Mouse (Mus musculus) gastrocnemius, postnatal 25 days (tissue): ENCODE results near the gene Unc5c. TPM values are rescaled to one million over a fixed set of nuclear protein-coding genes. Genes with fewer than 3 reads are reported as not detected.

Experiments
- DNase-seq: peaks from one replicate; pipeline ENCODE4 v3.0.0; 2022
- long read RNA-seq, 2 experiments: library from polyadenylated mRNA; stranded (forward); transcript quantifications; one replicate each; pipeline ENCODE4 v2.0.0; 2021
- total RNA-seq, 2 experiments: library from RNA; stranded (reverse); gene quantifications; 1 replicate in 1 of 2; 2 replicates in 1 of 2; pipeline ENCODE4 v1.2.3; 2021

Unc5c gene
- total RNA-seq, result not detected
- long read RNA-seq, experiment 1, result 0 reads
- long read RNA-seq, experiment 2, result 0 reads

- DNase-seq, result peak; percentile 50
Measured at GRCm38 (mm10) chr3:141465104-141465705, at the start of gene Unc5c. TSS of gene Unc5c (plus strand) at chr3:141465216.

GRCm38 (mm10) chr3:141457475-141457874 lies 7.5 kb upstream of the Unc5c start:
- no peak for DNase-seq

GRCm38 (mm10) chr3:141462482-141462881 lies 2.5 kb upstream of the Unc5c start:
- DNase-seq, result no peak

- DNase-seq, result peak; percentile 9
Measured at GRCm38 (mm10) chr3:141464691-141465103, 319 bp upstream of the Unc5c start.

GRCm38 (mm10) chr3:141466061-141466460 lies 1.0 kb downstream of the Unc5c start:
- DNase-seq, result no peak

- DNase-seq, result no peak
Measured at GRCm38 (mm10) chr3:141466727-141467335, 1.8 kb downstream of the Unc5c start.

- no peak for DNase-seq
Measured at GRCm38 (mm10) chr3:141469338-141469737, 4.3 kb downstream of the Unc5c start.

GRCm38 (mm10) chr3:141473205-141473604 lies 8.2 kb downstream of the Unc5c start:
- DNase-seq, result no peak

- no peak for DNase-seq
Measured at GRCm38 (mm10) chr3:141475389-141475788, 10.4 kb downstream of the Unc5c start.

- no peak for DNase-seq
Measured at GRCm38 (mm10) chr3:141475919-141476318, 10.9 kb downstream of the Unc5c start.

- DNase-seq, result no peak
Measured at GRCm38 (mm10) chr3:141476670-141477069, 11.7 kb downstream of the Unc5c start.

- no peak for DNase-seq
Measured at GRCm38 (mm10) chr3:141482465-141482864, 17.4 kb downstream of the Unc5c start.

- DNase-seq, result no peak
Measured at GRCm38 (mm10) chr3:141483665-141484431, 18.8 kb downstream of the Unc5c start.

- DNase-seq, result no peak
Measured at GRCm38 (mm10) chr3:141485218-141485617, 20.2 kb downstream of the Unc5c start.

GRCm38 (mm10) chr3:141490647-141491046 lies 25.6 kb downstream of the Unc5c start:
- no peak for DNase-seq

GRCm38 (mm10) chr3:141491272-141491950 lies 26.4 kb downstream of the Unc5c start:
- no peak for DNase-seq

GRCm38 (mm10) chr3:141491951-141492310 lies 26.9 kb downstream of the Unc5c start:
- DNase-seq, result no peak

GRCm38 (mm10) chr3:141493000-141493399 lies 28.0 kb downstream of the Unc5c start:
- no peak for DNase-seq

- no peak for DNase-seq
Measured at GRCm38 (mm10) chr3:141498348-141499056, 33.5 kb downstream of the Unc5c start.

GRCm38 (mm10) chr3:141501845-141502505 lies 37.0 kb downstream of the Unc5c start:
- no peak for DNase-seq

GRCm38 (mm10) chr3:141503331-141503730 lies 38.3 kb downstream of the Unc5c start:
- no peak for DNase-seq

GRCm38 (mm10) chr3:141509772-141510171 lies 44.8 kb downstream of the Unc5c start:
- no peak for DNase-seq
